Mouse (Mus musculus) kidney, adult 18-20 months (tissue): ENCODE measurements around the gene Lrig1.

Source experiments
- DNase-seq: peaks from one replicate; pipeline ENCODE4 v3.0.0; 2021

Lrig1 gene

GRCm38 (mm10) chr6:94613235-94613895, 86.6 kb downstream of the Lrig1 start:
- peak; percentile 52 for DNase-seq

GRCm38 (mm10) chr6:94604546-94604945, 95.4 kb downstream of the Lrig1 start:
- DNase-seq, result no peak

- no peak for DNase-seq
These were observed 95.9 kb downstream of the Lrig1 start for GRCm38 (mm10) chr6:94604072-94604471.

GRCm38 (mm10) chr6:94601811-94602210, 98.1 kb downstream of the Lrig1 start:
- DNase-seq, result no peak

- DNase-seq, result peak; percentile 63
These were observed 98.9 kb downstream of the Lrig1 start for GRCm38 (mm10) chr6:94601101-94601500.

GRCm38 (mm10) chr6:94599016-94599415, 100.9 kb downstream of the Lrig1 start:
- DNase-seq, result no peak

- DNase-seq, result no peak
These were observed 101.5 kb downstream of the Lrig1 start for GRCm38 (mm10) chr6:94598421-94598820.

- DNase-seq, result no peak
These were observed 103.0 kb downstream of the Lrig1 start for GRCm38 (mm10) chr6:94596761-94597485.

GRCm38 (mm10) chr6:94596051-94596760, 103.8 kb downstream of the Lrig1 start:
- DNase-seq, result no peak

GRCm38 (mm10) chr6:94595206-94595605, 104.8 kb downstream of the Lrig1 start:
- DNase-seq, result no peak

- DNase-seq, result no peak
These were observed 105.2 kb downstream of the Lrig1 start for GRCm38 (mm10) chr6:94594711-94595110.

- DNase-seq, result no peak
These were observed 105.8 kb downstream of the Lrig1 start for GRCm38 (mm10) chr6:94594096-94594665.

GRCm38 (mm10) chr6:94592710-94593109, 107.2 kb downstream of the Lrig1 start:
- DNase-seq, result no peak

GRCm38 (mm10) chr6:94592243-94592642, 107.7 kb downstream of the Lrig1 start:
- no peak for DNase-seq

GRCm38 (mm10) chr6:94588365-94588764, 111.6 kb downstream of the Lrig1 start:
- no peak for DNase-seq

- DNase-seq, result no peak
These were observed 115.0 kb downstream of the Lrig1 start for GRCm38 (mm10) chr6:94584976-94585375.

GRCm38 (mm10) chr6:94584147-94584695, 115.7 kb downstream of the Lrig1 start:
- no peak for DNase-seq

- DNase-seq, result no peak
These were observed 117.9 kb downstream of the Lrig1 start for GRCm38 (mm10) chr6:94582055-94582454.

GRCm38 (mm10) chr6:94577991-94578390, 122.0 kb downstream of the Lrig1 start:
- DNase-seq, result no peak

GRCm38 (mm10) chr6:94575526-94576166, 124.3 kb downstream of the Lrig1 start:
- DNase-seq, result no peak

GRCm38 (mm10) chr6:94568040-94568439, 131.9 kb downstream of the Lrig1 start:
- no peak for DNase-seq

GRCm38 (mm10) chr6:94565766-94566165, 134.2 kb downstream of the Lrig1 start:
- no peak for DNase-seq
